17 mouse cellular contexts compared by ENCODE assay signal in the genomic region with DNA sequence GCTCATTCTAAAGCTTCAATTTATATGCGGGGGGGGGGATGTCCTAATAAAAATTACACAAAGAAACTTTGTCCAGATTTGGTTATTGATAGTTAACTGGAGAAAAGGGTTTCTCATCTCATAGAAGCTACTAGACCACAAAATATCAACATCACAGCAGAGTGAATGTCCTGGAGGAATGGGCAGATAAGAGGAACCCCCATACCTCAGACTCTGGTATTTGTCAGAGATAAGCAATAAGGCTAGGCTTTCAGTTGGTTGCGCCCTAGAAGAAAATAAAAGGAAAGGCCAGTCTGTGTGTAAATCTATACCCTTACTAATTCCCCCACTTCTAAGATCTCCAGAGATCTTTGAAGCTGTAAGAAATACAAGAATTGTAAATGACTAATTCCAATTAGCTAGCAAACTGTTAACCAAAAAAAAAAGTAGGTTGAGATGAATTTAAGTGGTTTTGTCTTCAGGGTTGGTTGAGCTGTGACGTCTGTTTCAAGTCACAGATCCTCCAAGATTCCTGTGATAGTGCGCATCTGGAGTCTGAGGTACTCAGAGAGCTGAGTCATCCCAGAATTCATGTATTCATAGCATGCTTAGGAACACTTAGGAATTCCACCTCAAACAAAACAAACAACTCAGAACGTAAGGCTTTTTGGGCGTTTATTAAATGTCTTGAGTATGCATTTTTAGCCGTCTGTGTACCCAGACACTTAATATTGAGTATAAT.
DNase-seq lines count a peak whose midpoint lies in the region; ATAC-seq and TF ChIP-seq lines count a peak whose summit lies in the region.
"Had no signal": no experiment of that assay in that cellular context is flagged by ENCODE, and none has a peak within 500 bp of the region (broad histone marks: within the 10 kb centered on the region; RNA-seq: fewer than 3 reads in every experiment).

No protein-coding gene starts in this region.

- TF ChIP-seq EP300 in stomach, postnatal 0 days (optimal IDR thresholded peaks at IDR 0.05), result no peak

- ATAC-seq in stomach, embryonic 15.5 days (ENCODE audit: insufficient read depth, low FRiP score, low read depth), result peak; percentile 55; the same call in 1 of the 2 replicates
- no peak for ATAC-seq in stomach, postnatal 0 days (ENCODE audit: low FRiP score, low TSS enrichment)
- ATAC-seq in liver, embryonic 13.5 days (ENCODE audit: low read depth), result peak; percentile 67
- no peak for ATAC-seq in inflammation-experienced regulatory T-cells, adult 6 months
- ATAC-seq in cerebellum, adult (ENCODE audit: insufficient number of reproducible peaks, low FRiP score, low TSS enrichment), result no peak
- ATAC-seq: CD4-positive, CD25-positive, alpha-beta regulatory T cell, adult 4 months; hindbrain, postnatal 0 days had no signal

- H3K4me3 ChIP-seq in stomach, embryonic 15.5 days (replicated peaks), result no peak overlapping the region
- no peak overlapping the region for H3K4me3 ChIP-seq in stomach, postnatal 0 days (ENCODE audit: low read depth, low read length)
- peak overlapping the region; percentile 2; the same call in 1 of the 2 replicates for H3K4me3 ChIP-seq in liver, embryonic 13.5 days (replicated peaks)
- H3K4me3 ChIP-seq: neural tube, embryonic 15.5 days had no signal

- 60% methylated on average over 7 of the region's 7 CpGs for WGBS in stomach, embryonic 15.5 days
- 54% methylated on average over 7 of the region's 7 CpGs for WGBS in stomach, postnatal 0 days
- 25% methylated on average over 7 of the region's 7 CpGs for WGBS in liver, embryonic 13.5 days (ENCODE audit: insufficient replicate concordance)

- H3K36me3 ChIP-seq in stomach, embryonic 15.5 days, result no peaks in the 10 kb centered on the region
- no peaks in the 10 kb centered on the region for H3K36me3 ChIP-seq in stomach, postnatal 0 days (ENCODE audit: control insufficient read depth, insufficient read depth, low read length)
- H3K36me3 ChIP-seq in liver, embryonic 13.5 days, result no peaks in the 10 kb centered on the region
- H3K36me3 ChIP-seq: neural tube, embryonic 15.5 days had no signal

- no peak for DNase-seq in stomach, postnatal 0 days (ENCODE audit: low spot score)
- peak; percentile 81 for DNase-seq in c-Kit-positive CD71-positive TER-119-positive erythroid progenitor cells, embryonic 14.5 days (ENCODE audit: low spot score)
- peak; percentile 56 for DNase-seq in liver, embryonic 13.5 days
- no peak for DNase-seq in cerebellum, adult 18-20 months
- no peak for DNase-seq in left cerebral cortex, adult 18-20 months (ENCODE audit: low spot score in 2 of 2)
- DNase-seq: adrenal gland, postnatal 14 days; cerebellum, adult 11 months; gastrocnemius, postnatal 25 days; kidney, adult 8-10 months; retina, postnatal 1 day; thymus, adult 18-20 months had no signal

- no peak overlapping the region for H3K27ac ChIP-seq in stomach, embryonic 15.5 days
- no peak overlapping the region for H3K27ac ChIP-seq in stomach, postnatal 0 days (replicated peaks)
- H3K27ac ChIP-seq in liver, embryonic 13.5 days, result peak overlapping the region; percentile 93
- H3K27ac ChIP-seq: hindbrain, postnatal 0 days; neural tube, embryonic 15.5 days had no signal

- no peak overlapping the region for H3K4me2 ChIP-seq in stomach, embryonic 15.5 days
- H3K4me2 ChIP-seq in stomach, postnatal 0 days (replicated peaks; ENCODE audit: low read depth), result no peak overlapping the region
- H3K4me2 ChIP-seq in liver, embryonic 13.5 days, result peak overlapping the region; percentile 50
- H3K4me2 ChIP-seq: neural tube, embryonic 15.5 days had no signal

- no peaks in the 10 kb centered on the region for H3K4me1 ChIP-seq in stomach, embryonic 15.5 days
- H3K4me1 ChIP-seq in stomach, postnatal 0 days (replicated peaks; ENCODE audit: control insufficient read depth, insufficient read depth), result no peaks in the 10 kb centered on the region
- peaks cover 92% of the 10 kb centered on the region for H3K4me1 ChIP-seq in liver, embryonic 13.5 days (replicated peaks)

- H3K27me3 ChIP-seq in stomach, embryonic 15.5 days (replicated peaks), result no peaks in the 10 kb centered on the region
- no peaks in the 10 kb centered on the region for H3K27me3 ChIP-seq in stomach, postnatal 0 days (ENCODE audit: control insufficient read depth, insufficient read depth, low read length)
- no peaks in the 10 kb centered on the region for H3K27me3 ChIP-seq in liver, embryonic 13.5 days
- H3K27me3 ChIP-seq: neural tube, embryonic 15.5 days had no signal

- no peaks in the 10 kb centered on the region for H3K9me3 ChIP-seq in stomach, embryonic 15.5 days
- no peaks in the 10 kb centered on the region for H3K9me3 ChIP-seq in stomach, postnatal 0 days (ENCODE audit: control insufficient read depth, low read length)
- H3K9me3 ChIP-seq in liver, embryonic 13.5 days (replicated peaks), result no peaks in the 10 kb centered on the region
- H3K9me3 ChIP-seq: neural tube, embryonic 15.5 days had no signal

- no peak overlapping the region for H3K9ac ChIP-seq in stomach, embryonic 15.5 days
- H3K9ac ChIP-seq in stomach, postnatal 0 days (ENCODE audit: low read length), result no peak overlapping the region
- peak overlapping the region; percentile 40; the same call in 1 of the 2 replicates for H3K9ac ChIP-seq in liver, embryonic 13.5 days
- H3K9ac ChIP-seq: neural tube, embryonic 15.5 days had no signal

- no peak for TF ChIP-seq CTCF in stomach, postnatal 0 days (IDR thresholded peaks at IDR 0.05; ENCODE audit: low read depth)

Comparison
In these comparisons a context has a peak if more than half of its experiments do, and no peak if none do; other contexts are left out.
1. ATAC-seq: peak in stomach, embryonic 15.5 days (single experiment) and liver, embryonic 13.5 days (single experiment); none in stomach, postnatal 0 days (single experiment), inflammation-experienced regulatory T-cells, adult 6 months (single experiment) and cerebellum, adult (single experiment).
2. DNase-seq: peak in c-Kit-positive CD71-positive TER-119-positive erythroid progenitor cells, embryonic 14.5 days (single experiment) and liver, embryonic 13.5 days (single experiment); none in stomach, postnatal 0 days (single experiment), cerebellum, adult 18-20 months (0 of 2) and left cerebral cortex, adult 18-20 months (0 of 2).